Mouse (Mus musculus) spleen, postnatal 10 days (tissue): ENCODE results near the gene Gde1.

Experiments used
- DNase-seq, 2 experiments: peaks; one replicate each; pipeline ENCODE4 v3.0.0; 2021 to 2022; ENCODE audit warnings: low spot score in 2 of 2

Gene Gde1

GRCm38 (mm10) chr7:118706488-118706887 is 910 bp upstream of the Gde1 start:
- DNase-seq = no peak

GRCm38 (mm10) chr7:118706051-118706450 is 473 bp upstream of the Gde1 start:
- no peak for DNase-seq

GRCm38 (mm10) chr7:118704001-118704850 is 1.4 kb downstream of the Gde1 start:
- DNase-seq = no peak

GRCm38 (mm10) chr7:118703144-118703561 is 2.4 kb downstream of the Gde1 start:
- no peak for DNase-seq

- DNase-seq = no peak
These were observed 6.7 kb downstream of the Gde1 start for GRCm38 (mm10) chr7:118698882-118699281.

GRCm38 (mm10) chr7:118697168-118697567 is 8.4 kb downstream of the Gde1 start:
- no peak for DNase-seq

- DNase-seq = no peak
These were observed 9.4 kb downstream of the Gde1 start for GRCm38 (mm10) chr7:118696146-118696545.

GRCm38 (mm10) chr7:118691287-118691686 is 14.3 kb downstream of the Gde1 start:
- no peak for DNase-seq

GRCm38 (mm10) chr7:118689088-118689487 is 16.5 kb downstream of the Gde1 start:
- no peak for DNase-seq

- DNase-seq = peak; percentile 40 to 77
These were observed 17.4 kb downstream of the Gde1 start for GRCm38 (mm10) chr7:118688199-118688598.

- DNase-seq = no peak
These were observed 28.8 kb downstream of the Gde1 start for GRCm38 (mm10) chr7:118676826-118677225.

GRCm38 (mm10) chr7:118670142-118670541 is 35.4 kb downstream of the Gde1 start:
- DNase-seq = no peak

GRCm38 (mm10) chr7:118667773-118668172 is 37.8 kb downstream of the Gde1 start:
- no peak for DNase-seq

- no peak for DNase-seq
These were observed 48.8 kb downstream of the Gde1 start for GRCm38 (mm10) chr7:118656730-118657129.

- DNase-seq = no peak
These were observed 52.8 kb downstream of the Gde1 start for GRCm38 (mm10) chr7:118652572-118653295.

GRCm38 (mm10) chr7:118650891-118651290 is 54.7 kb downstream of the Gde1 start:
- DNase-seq = no peak

GRCm38 (mm10) chr7:118650119-118650518 is 55.5 kb downstream of the Gde1 start:
- DNase-seq = no peak

- DNase-seq = no peak
These were observed 56.2 kb downstream of the Gde1 start for GRCm38 (mm10) chr7:118649328-118649727.

- DNase-seq = no peak
These were observed 59.3 kb downstream of the Gde1 start for GRCm38 (mm10) chr7:118646237-118646636.
